Mouse (Mus musculus) bone marrow, adult 2 months (tissue): Measurements from ENCODE around the gene Epha4.

Source experiments
- CTCF ChIP-seq: fragments of 200-500 bp; IDR thresholded peaks from 2 replicates; pipeline ENCODE4 v1.5.1; 2011; ENCODE audit warnings: low read length, control low read depth; ENCODE audit not compliant: control insufficient read depth, insufficient read depth
- POLR2A ChIP-seq: fragments of 200-500 bp; IDR thresholded peaks from 2 replicates; pipeline ENCODE4 v1.6.1; 2011; ENCODE audit warnings: low read depth, mild to moderate bottlenecking, control low read depth, low read length, borderline replicate concordance; ENCODE audit not compliant: control insufficient read depth

DNA sequence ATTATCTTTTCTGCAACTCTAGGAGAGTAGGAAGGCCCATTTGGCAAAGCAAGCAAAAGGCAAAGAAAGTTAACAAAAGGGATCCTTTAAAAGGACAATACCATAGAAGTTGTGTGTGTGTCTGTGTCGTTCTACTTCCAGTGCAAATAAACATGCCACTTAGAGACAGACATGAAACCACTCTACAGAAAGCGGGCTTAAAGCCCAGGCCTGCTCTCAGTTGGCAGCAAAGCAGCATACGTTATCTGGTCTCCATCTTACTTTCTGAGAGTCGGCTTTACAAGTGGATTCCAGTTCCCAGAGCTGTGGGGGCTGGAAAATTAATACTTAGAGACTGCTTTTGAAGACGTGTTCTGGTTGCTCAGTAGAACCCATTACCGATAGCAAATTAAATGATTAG, 87.9 kb downstream of the Epha4 start:
- TF ChIP-seq CTCF = no peak
- no peak for TF ChIP-seq POLR2A
